Mouse (Mus musculus) stomach, embryonic 15.5 days (tissue): ENCODE data around the gene Nmt2. TPM values are rescaled to one million over a fixed set of nuclear protein-coding genes. Genes with fewer than 3 reads are reported as not detected.

Experiments used
- ATAC-seq: fragments of 200-750 bp; cut with Nextera tagmentation; 2 replicates; pipeline ENCODE4 v1.8.0; 2017; ENCODE audit warnings: low read depth, moderate number of reproducible peaks, moderate TSS enrichment; ENCODE audit not compliant: insufficient read depth, low FRiP score
- H3K27ac ChIP-seq: fragments of 300-500 bp; sonication (generic); 2 replicates; pipeline ENCODE4 v1.5.1; 2015; ENCODE audit warnings: mild to moderate bottlenecking, inconsistent platforms
- H3K27me3 ChIP-seq: fragments of 300-500 bp; sonication (generic); replicated peaks from 2 replicates; pipeline ENCODE4 v1.6.1; 2015; ENCODE audit warnings: inconsistent platforms
- H3K36me3 ChIP-seq: fragments of 300-500 bp; sonication (generic); 2 replicates; pipeline ENCODE4 v1.6.1; 2015; ENCODE audit warnings: inconsistent platforms
- H3K4me1 ChIP-seq: fragments of 300-500 bp; sonication (generic); 2 replicates; pipeline ENCODE4 v1.6.1; 2015; ENCODE audit warnings: inconsistent platforms
- H3K4me2 ChIP-seq: fragments of 300-500 bp; sonication (generic); 2 replicates; pipeline ENCODE4 v1.6.1; 2015; ENCODE audit warnings: mild to moderate bottlenecking, inconsistent platforms
- H3K4me3 ChIP-seq: fragments of 300-500 bp; sonication (generic); replicated peaks from 2 replicates; pipeline ENCODE4 v1.5.1; 2015; ENCODE audit warnings: inconsistent platforms
- H3K9ac ChIP-seq: fragments of 300-500 bp; sonication (generic); 2 replicates; pipeline ENCODE4 v1.6.1; 2015; ENCODE audit warnings: inconsistent platforms
- H3K9me3 ChIP-seq: fragments of 300-500 bp; sonication (generic); 2 replicates; pipeline ENCODE4 v1.6.1; 2016; ENCODE audit warnings: inconsistent platforms
- WGBS: fragments of 180-500 bp; shearing (Covaris S2); methylation state at CpG from one replicate; pipeline ENCODE4 v1.1.7; 2015; 5-methylcytosine and 5-hydroxymethylcytosine counted together
- polyA plus RNA-seq: library from polyadenylated mRNA; unstranded; fragments of >200 nt; fragmentation: Nextera tagmentation; extraction: Ambion mirVana; gene quantifications from 2 replicates; pipeline ENCODE4 v1.2.1, GENCODE M21; 2015

Nmt2 gene
- polyA plus RNA-seq, 1 experiment from 2014 or later: 38.2 TPM

DNA sequence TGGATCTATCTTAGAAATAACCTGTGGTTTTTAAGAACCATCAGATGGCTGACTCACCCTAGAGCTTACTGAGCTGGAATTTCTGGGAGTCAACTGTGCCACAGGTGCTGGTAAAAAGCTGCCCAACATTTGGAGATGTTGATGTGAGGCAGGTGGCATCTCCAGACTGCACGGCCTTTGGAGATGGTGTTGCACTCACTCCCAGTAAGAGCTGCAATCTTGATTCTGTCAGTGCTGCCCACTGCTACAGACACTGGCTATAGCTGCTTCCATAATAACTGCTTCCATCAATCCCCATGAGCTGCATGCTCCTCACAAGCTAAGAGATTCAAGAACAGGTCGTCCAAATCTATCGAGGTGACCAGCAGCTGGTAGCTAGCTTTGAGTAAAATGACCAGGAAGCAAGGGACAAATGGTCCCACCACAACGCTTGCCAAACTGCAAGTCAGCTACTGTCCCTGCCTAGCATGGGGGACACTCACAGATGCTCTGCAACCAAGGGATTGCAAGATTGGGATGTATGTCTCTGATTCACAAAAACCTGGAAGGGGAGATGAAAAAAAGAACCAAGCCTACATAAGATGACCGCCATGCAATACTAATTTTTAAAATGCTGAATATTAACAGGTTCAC, 47.2 kb downstream of the Nmt2 start:
- Histone ChIP-seq H3K4me3 (peak overlapping the region; percentile 81), H3K4me2 (peak overlapping the region; percentile 71), H3K9ac (peak overlapping the region; percentile 5; the same call in 1 of the 2 replicates), H3K27ac (no peak overlapping the region), H3K36me3 (peaks cover 12% of the 10 kb centered on the region; the same call in 1 of the 2 replicates), H3K4me1 (peaks cover 13% of the 10 kb centered on the region), H3K27me3 (no peaks in the 10 kb centered on the region), H3K9me3 (no peaks in the 10 kb centered on the region)
- WGBS: 64% methylated on average over 5 of the region's 5 CpGs
- ATAC-seq: no peak

GRCm38 (mm10) chr2:3332056-3332455, 48.0 kb downstream of the Nmt2 start:
- no peaks in the 10 kb centered on the region for H3K9me3 ChIP-seq
- H3K4me3 ChIP-seq: peak overlapping the region; percentile 81
- H3K4me2 ChIP-seq: peak overlapping the region; percentile 71
- ATAC-seq: no peak
- H3K9ac ChIP-seq: peak overlapping the region; percentile 77
- H3K4me1 ChIP-seq: peaks cover 13% of the 10 kb centered on the region
- no peaks in the 10 kb centered on the region for H3K27me3 ChIP-seq
- H3K27ac ChIP-seq: peak overlapping the region; percentile 84
- WGBS: under 1% methylated on average over 21 of the region's 21 CpGs
- H3K36me3 ChIP-seq: peaks cover 9% of the 10 kb centered on the region; the same call in 1 of the 2 replicates

DNA sequence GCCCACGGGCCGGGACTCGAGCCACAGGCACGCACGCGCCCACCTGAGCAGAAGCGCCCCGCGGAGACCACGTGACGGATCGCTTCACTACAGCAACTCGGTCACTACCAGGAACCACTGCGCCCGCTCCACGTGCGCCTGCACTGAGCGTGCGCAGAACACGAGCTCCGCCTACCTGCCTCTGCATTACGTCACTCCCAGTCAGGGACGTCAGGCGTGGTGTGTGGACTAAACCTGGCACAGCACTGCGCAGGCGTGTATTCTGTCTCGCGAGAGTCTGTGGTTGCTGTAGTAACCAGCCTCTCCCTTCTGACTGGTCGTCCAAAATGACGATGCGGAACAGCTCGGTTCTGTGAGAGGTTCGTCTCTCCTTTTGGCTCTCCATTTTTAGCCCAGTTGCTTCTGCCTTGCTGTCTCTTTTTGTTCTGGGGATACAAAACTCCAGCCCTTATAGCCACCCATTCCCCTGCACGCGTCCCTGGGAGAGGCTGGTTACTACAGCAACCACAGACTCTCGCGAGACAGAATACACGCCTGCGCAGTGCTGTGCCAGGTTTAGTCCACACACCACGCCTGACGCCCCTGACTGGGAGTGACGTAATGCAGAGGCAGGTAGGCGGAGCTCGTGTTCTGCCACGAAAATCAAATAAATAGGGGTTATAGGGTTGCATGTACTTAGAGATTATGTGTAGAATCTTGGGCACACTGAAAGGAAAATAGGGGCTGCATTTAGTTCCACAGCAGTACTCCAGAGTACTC, 48.7 kb downstream of the Nmt2 start, which contains the start of gene Rpp38:
Gene Rpp38, minus strand, starts transcription at position 160 of the 759 bp plus-strand sequence.
- peak within 1 kb of the TSS; percentile 84 for H3K27ac ChIP-seq
- no peaks in the 10 kb centered on the region for H3K9me3 ChIP-seq
- peak within 1 kb of the TSS; percentile 71 for H3K4me2 ChIP-seq
- H3K36me3 ChIP-seq: peaks cover 9% of the 10 kb centered on the region; the same call in 1 of the 2 replicates
- peak within 1 kb of the TSS; percentile 77 for H3K9ac ChIP-seq
- H3K27me3 ChIP-seq: no peaks in the 10 kb centered on the region
- under 1% methylated on average over 45 of the region's 45 CpGs for WGBS
- H3K4me3 ChIP-seq: peak within 1 kb of the TSS; percentile 81
- H3K4me1 ChIP-seq: peaks cover 13% of the 10 kb centered on the region
- peak; percentile 97 for ATAC-seq

DNA sequence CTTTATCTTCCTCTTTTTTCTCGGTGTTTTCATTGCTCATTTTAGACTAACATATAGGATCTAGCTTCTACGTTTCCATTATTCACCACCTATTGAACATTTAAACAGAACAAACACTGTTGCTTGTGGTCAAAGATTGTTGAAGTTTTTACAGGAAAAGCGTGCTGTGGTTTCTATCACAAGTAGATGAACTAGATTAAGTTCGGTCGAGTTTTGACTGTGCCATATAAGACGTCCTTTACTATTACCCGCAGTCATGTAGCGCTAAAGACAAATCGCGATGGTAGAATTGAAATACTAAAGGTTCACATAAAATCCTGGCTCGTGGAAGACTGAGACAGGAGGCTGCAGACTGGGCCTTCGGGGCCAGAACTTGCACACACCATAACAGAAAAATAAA, 49.7 kb downstream of the Nmt2 start:
- peaks cover 13% of the 10 kb centered on the region for H3K4me1 ChIP-seq
- WGBS: 86% methylated on average over 12 of the region's 12 CpGs
- ATAC-seq: no peak

GRCm38 (mm10) chr2:3335611-3336301, 51.7 kb downstream of the Nmt2 start, which contains the start of gene Acbd7:
Gene Acbd7, plus strand, starts transcription at chr2:3336168.
- Histone ChIP-seq H3K9me3 (no peaks in the 10 kb centered on the region), H3K9ac (no peak within 1 kb of the TSS), H3K4me3 (peak within 1 kb of the TSS; percentile 30), H3K36me3 (no peaks in the 10 kb centered on the region), H3K4me2 (peak within 1 kb of the TSS; percentile 52), H3K27me3 (no peaks in the 10 kb centered on the region), H3K4me1 (peaks cover 13% of the 10 kb centered on the region), H3K27ac (no peak within 1 kb of the TSS)
- peak; percentile 45 for ATAC-seq
- WGBS: 3% methylated on average over 20 of the region's 20 CpGs

More for the DNA sequence above, 49.7 kb downstream of the Nmt2 start:
- Histone ChIP-seq H3K9ac (no peak overlapping the region), H3K27ac (no peak overlapping the region), H3K4me2 (no peak overlapping the region), H3K4me3 (no peak overlapping the region), H3K27me3 (no peaks in the 10 kb centered on the region), H3K36me3 (peaks cover 5% of the 10 kb centered on the region; the same call in 1 of the 2 replicates), H3K9me3 (no peaks in the 10 kb centered on the region)

DNA sequence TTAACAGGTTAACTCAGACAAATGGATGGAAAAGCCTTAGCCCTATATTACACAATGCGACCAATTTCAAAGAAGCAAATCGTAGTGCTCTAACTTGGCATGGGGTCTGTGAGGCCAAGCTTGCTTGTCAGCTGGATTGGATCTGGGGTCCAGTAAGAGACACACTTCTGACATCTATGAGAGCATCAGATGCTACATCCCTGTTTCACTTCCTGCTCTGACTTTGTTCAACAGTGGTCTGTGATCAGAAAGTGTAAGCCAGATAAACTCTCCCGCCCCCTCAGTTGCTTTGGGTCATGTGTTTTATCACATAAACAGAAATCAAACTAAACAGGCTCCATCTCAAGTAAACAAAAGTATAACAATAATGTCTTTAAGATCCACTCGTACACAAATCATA, 64.4 kb downstream of the Nmt2 start:
- ATAC-seq: no peak
- Histone ChIP-seq H3K4me3 (no peak overlapping the region), H3K4me2 (no peak overlapping the region), H3K27ac (no peak overlapping the region), H3K36me3 (no peaks in the 10 kb centered on the region), H3K4me1 (no peaks in the 10 kb centered on the region), H3K9ac (no peak overlapping the region), H3K27me3 (no peaks in the 10 kb centered on the region), H3K9me3 (no peaks in the 10 kb centered on the region)
- WGBS: 76% methylated on average over 4 of the region's 4 CpGs

DNA sequence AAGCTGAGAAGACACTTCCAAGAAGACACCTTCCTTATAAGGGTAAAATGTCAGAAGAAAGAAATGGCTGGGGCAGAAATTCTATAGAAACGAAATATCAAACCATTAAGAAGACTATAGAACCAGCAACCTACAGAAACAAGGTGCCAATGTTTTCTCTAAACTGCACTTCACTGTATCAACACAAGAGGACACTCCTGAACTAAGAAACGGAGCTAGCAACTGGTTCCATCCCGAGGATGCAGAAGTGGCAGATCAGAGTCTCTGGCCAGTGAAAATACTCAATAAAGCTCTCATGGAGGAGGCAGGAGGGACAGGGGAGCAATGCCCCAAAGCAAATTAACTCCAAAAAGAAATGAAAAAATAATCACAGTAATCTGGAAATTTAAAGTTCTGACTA, 64.9 kb downstream of the Nmt2 start:
- H3K9ac ChIP-seq: no peak overlapping the region
- H3K36me3 ChIP-seq: no peaks in the 10 kb centered on the region
- H3K4me3 ChIP-seq: no peak overlapping the region
- H3K4me2 ChIP-seq: no peak overlapping the region
- H3K27ac ChIP-seq: no peak overlapping the region
- ATAC-seq: no peak
- H3K27me3 ChIP-seq: no peaks in the 10 kb centered on the region
- 12% methylated on average over 3 of the region's 3 CpGs for WGBS
- H3K9me3 ChIP-seq: no peaks in the 10 kb centered on the region
- H3K4me1 ChIP-seq: no peaks in the 10 kb centered on the region

DNA sequence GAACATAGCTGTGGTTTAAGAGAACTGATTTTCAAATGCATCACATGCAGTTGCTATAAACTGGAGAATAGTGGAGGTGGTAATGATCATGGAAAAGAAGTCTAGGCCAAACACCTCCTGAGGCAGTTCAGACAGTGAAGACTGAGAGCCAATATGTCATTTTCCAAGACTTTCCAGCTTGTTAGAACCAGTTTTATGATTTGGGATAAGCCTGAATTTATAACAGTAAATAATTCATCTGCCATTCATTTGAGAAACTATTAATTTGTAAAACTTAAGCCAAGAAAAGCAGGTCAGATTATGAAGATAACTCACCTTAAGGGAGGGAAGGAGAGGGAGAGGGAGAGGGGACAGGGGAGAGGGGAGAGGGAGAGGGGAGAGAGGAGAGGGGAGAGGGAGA, 69.1 kb downstream of the Nmt2 start:
- no peak overlapping the region for H3K4me3 ChIP-seq

DNA sequence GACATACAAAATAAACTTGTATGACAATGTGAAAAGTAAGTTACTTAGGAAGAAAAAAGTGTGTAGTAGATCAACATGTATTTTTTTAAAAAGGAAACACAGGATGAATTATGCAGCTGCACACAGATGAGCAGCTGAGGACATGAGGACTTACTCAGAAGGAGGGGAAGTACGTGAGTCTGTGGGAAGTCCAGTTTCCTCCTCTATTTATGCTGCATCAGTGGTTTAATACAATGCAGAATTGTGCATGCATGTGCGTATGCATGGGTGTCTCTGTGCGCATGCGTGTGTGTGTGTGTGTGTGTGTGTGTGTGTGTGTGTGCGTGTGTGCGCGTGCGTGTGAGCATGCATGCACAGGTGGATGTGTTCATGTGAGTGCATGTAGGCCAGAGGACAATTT, 71.8 kb downstream of the Nmt2 start:
- no peaks in the 10 kb centered on the region for H3K4me1 ChIP-seq
- no peak overlapping the region for H3K9ac ChIP-seq
- H3K27me3 ChIP-seq: no peaks in the 10 kb centered on the region
- no peak overlapping the region for H3K4me3 ChIP-seq
- H3K9me3 ChIP-seq: no peaks in the 10 kb centered on the region
- no peak for ATAC-seq
- H3K27ac ChIP-seq: no peak overlapping the region
- 86% methylated on average over 8 of the region's 8 CpGs for WGBS
- H3K4me2 ChIP-seq: no peak overlapping the region
- H3K36me3 ChIP-seq: no peaks in the 10 kb centered on the region

More for the DNA sequence above, 69.1 kb downstream of the Nmt2 start:
- H3K9me3 ChIP-seq: no peaks in the 10 kb centered on the region
- H3K4me2 ChIP-seq: no peak overlapping the region
- H3K4me1 ChIP-seq: no peaks in the 10 kb centered on the region
- H3K27ac ChIP-seq: no peak overlapping the region
- ATAC-seq: no peak
- H3K36me3 ChIP-seq: no peaks in the 10 kb centered on the region
- no peak overlapping the region for H3K9ac ChIP-seq
- H3K27me3 ChIP-seq: no peaks in the 10 kb centered on the region

- no peak overlapping the region for H3K4me2 ChIP-seq
- H3K4me1 ChIP-seq: no peaks in the 10 kb centered on the region
- ATAC-seq: no peak
- H3K27ac ChIP-seq: no peak overlapping the region
- H3K9me3 ChIP-seq: no peaks in the 10 kb centered on the region
- H3K9ac ChIP-seq: no peak overlapping the region
- no peaks in the 10 kb centered on the region for H3K27me3 ChIP-seq
- H3K36me3 ChIP-seq: no peaks in the 10 kb centered on the region
- WGBS: 58% methylated on average over 3 of the region's 3 CpGs
- no peak overlapping the region for H3K4me3 ChIP-seq
Measured at GRCm38 (mm10) chr2:3356311-3356710, 72.3 kb downstream of the Nmt2 start.

DNA sequence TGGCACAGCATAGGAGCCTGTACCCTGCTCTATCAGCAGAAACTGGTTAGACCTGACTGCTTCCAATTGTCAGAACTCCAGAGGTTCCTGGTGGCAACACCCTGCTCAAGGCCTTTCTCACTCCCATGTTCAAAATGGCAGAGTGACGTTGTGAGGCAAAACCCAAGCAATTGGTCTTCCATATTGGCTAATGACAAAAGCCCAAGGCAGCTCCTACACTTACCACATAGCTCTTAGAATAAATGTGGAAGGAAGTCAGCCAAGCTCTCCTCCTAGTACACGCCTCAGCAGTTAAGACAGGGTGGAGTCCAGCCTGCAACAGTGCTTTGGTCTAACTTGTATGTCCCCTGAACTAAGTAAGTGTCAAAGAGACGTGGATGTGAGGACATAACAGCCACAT, 73.9 kb downstream of the Nmt2 start:
- Histone ChIP-seq H3K4me1 (no peaks in the 10 kb centered on the region), H3K27me3 (no peaks in the 10 kb centered on the region), H3K36me3 (no peaks in the 10 kb centered on the region), H3K9me3 (no peaks in the 10 kb centered on the region), H3K4me3 (no peak overlapping the region), H3K27ac (no peak overlapping the region), H3K4me2 (no peak overlapping the region), H3K9ac (no peak overlapping the region)
- WGBS: 65% methylated on average over 3 of the region's 3 CpGs
- no peak for ATAC-seq

- Histone ChIP-seq H3K36me3 (no peaks in the 10 kb centered on the region), H3K9me3 (no peaks in the 10 kb centered on the region), H3K4me1 (no peaks in the 10 kb centered on the region), H3K9ac (no peak overlapping the region), H3K4me2 (no peak overlapping the region), H3K27ac (no peak overlapping the region), H3K27me3 (no peaks in the 10 kb centered on the region), H3K4me3 (no peak overlapping the region)
- WGBS: 68% methylated on average over 3 of the region's 3 CpGs
- no peak for ATAC-seq
Measured at GRCm38 (mm10) chr2:3361067-3361466, 77.1 kb downstream of the Nmt2 start.
